Mouse (Mus musculus) ES-E14 (cell line): ENCODE data around the gene Gm20683. TPM values are rescaled to one million over a fixed set of nuclear protein-coding genes. Genes with fewer than 3 reads are reported as not detected.

ENCODE experiments used
- DNase-seq: peaks from one replicate; pipeline ENCODE4 v3.0.0-alpha.2; 2013; ENCODE audit warnings: low read depth, low spot score
- H3K27ac ChIP-seq: 2 replicates; pipeline ENCODE4 v1.5.1; 2012; ENCODE audit warnings: low read depth, mild to moderate bottlenecking, low read length, moderate library complexity, mixed read lengths; ENCODE audit not compliant: poor library complexity, insufficient read depth, severe bottlenecking
- H3K36me3 ChIP-seq: 2 replicates; pipeline ENCODE4 v1.6.1; 2012; ENCODE audit warnings: mild to moderate bottlenecking, low read length, moderate library complexity, mixed read lengths; ENCODE audit not compliant: control insufficient read depth, poor library complexity, insufficient read depth, severe bottlenecking
- H3K4me1 ChIP-seq, 2 experiments: fragments of 150-350 bp in 1 of 2; sonication (generic) in 1 of 2; 2 replicates each; pipeline ENCODE4 v1.6.1; 2012; ENCODE audit warnings: low read length in 2 of 2, mild to moderate bottlenecking in 1 of 2, mixed read lengths in 1 of 2; ENCODE audit not compliant: control insufficient read depth in 2 of 2, insufficient read depth in 2 of 2, poor library complexity in 1 of 2
- H3K4me3 ChIP-seq, 2 experiments: fragments of 150-350 bp in 1 of 2; sonication (generic) in 1 of 2; 2 replicates each; pipeline ENCODE4 v1.5.1; 2012; ENCODE audit warnings: low read length in 2 of 2, low read depth in 1 of 2, mild to moderate bottlenecking in 1 of 2, mixed read lengths in 1 of 2; ENCODE audit not compliant: insufficient read depth in 1 of 2, poor library complexity in 1 of 2, severe bottlenecking in 1 of 2
- H3K9ac ChIP-seq: 2 replicates; pipeline ENCODE4 v1.6.1; 2012; ENCODE audit warnings: low read depth, mild to moderate bottlenecking, low read length, mixed read lengths; ENCODE audit not compliant: poor library complexity, insufficient read depth, severe bottlenecking
- H3K9me3 ChIP-seq: fragments of 150-350 bp; sonication (generic); 2 replicates; pipeline ENCODE4 v1.6.1; 2012; ENCODE audit warnings: low read depth, mild to moderate bottlenecking, low read length; ENCODE audit not compliant: control insufficient read depth, insufficient read depth
- CHD2 ChIP-seq: IDR thresholded peaks from 2 replicates; pipeline ENCODE4 v1.6.1; 2014; ENCODE audit warnings: mild to moderate bottlenecking, low read depth, low read length, inconsistent platforms
- HCFC1 ChIP-seq: IDR thresholded peaks from 2 replicates; pipeline ENCODE4 v1.6.1; 2012; ENCODE audit warnings: low read length, inconsistent platforms, borderline replicate concordance; ENCODE audit not compliant: insufficient read depth
- MAFK ChIP-seq: IDR thresholded peaks from 2 replicates; pipeline ENCODE4 v1.6.1; 2014; ENCODE audit warnings: mild to moderate bottlenecking, low read depth, low read length, inconsistent platforms; ENCODE audit not compliant: insufficient read depth
- ZC3H11A ChIP-seq: IDR thresholded peaks from 2 replicates; pipeline ENCODE4 v1.6.1; 2012; ENCODE audit warnings: low read depth, mild to moderate bottlenecking, inconsistent platforms, low read length, borderline replicate concordance
- ZNF384 ChIP-seq: IDR thresholded peaks from 2 replicates; pipeline ENCODE4 v1.6.1; 2012; ENCODE audit warnings: low read depth, low read length, inconsistent platforms
- in situ Hi-C, 2 experiments: fragments of 600-800 bp; cut with MboI; formaldehyde crosslinking; loops; one replicate each; pipeline ENCODE4 v1.15.1; 2025; ENCODE audit warnings: low sequenced_read_pairs in 2 of 2, inconsistent platforms in 1 of 2; ENCODE audit not compliant: unreplicated experiment in 2 of 2
- total RNA-seq: library from RNA; depleted of rRNA; stranded (reverse); fragments of 300-350 nt; gene quantifications from 2 replicates; pipeline ENCODE4 v1.2.3, GENCODE M21; 2012

The Gm20683 gene
- total RNA-seq, 1 experiment = 2.0 TPM

GRCm38 (mm10) chr17:25839455-25840235 is 1.9 kb downstream of the Gm20683 start:
- Histone ChIP-seq H3K4me3 (no peak overlapping the region), H3K36me3 (peaks cover 55% of the 10 kb centered on the region)

GRCm38 (mm10) chr17:25838904-25839303 is 2.7 kb downstream of the Gm20683 start:
- in situ Hi-C loops = no loop called here
- peaks cover 0 to 24% of the 10 kb centered on the region in 2 experiments; a peak in 1 of 4 replicates for H3K4me1 ChIP-seq
- H3K27ac ChIP-seq = no peak overlapping the region
- H3K4me3 ChIP-seq = no peak overlapping the region
- TF ChIP-seq ZC3H11A (no peak), HCFC1 (no peak)
- H3K9me3 ChIP-seq = no peaks in the 10 kb centered on the region
- DNase-seq = no peak
- peaks cover 56% of the 10 kb centered on the region for H3K36me3 ChIP-seq
- no peak overlapping the region for H3K9ac ChIP-seq

More at GRCm38 (mm10) chr17:25839455-25840235, 1.9 kb downstream of the Gm20683 start:
- no peaks in the 10 kb centered on the region for H3K9me3 ChIP-seq
- H3K4me1 ChIP-seq = peaks cover 1 to 23% of the 10 kb centered on the region in 2 experiments; a peak in 1 of 4 replicates
- no peak for DNase-seq
- TF ChIP-seq MAFK (no peak), ZNF384 (no peak), HCFC1 (no peak), CHD2 (no peak), ZC3H11A (no peak)
- H3K27ac ChIP-seq = no peak overlapping the region
- in situ Hi-C loops = no loop called here
- H3K9ac ChIP-seq = no peak overlapping the region

GRCm38 (mm10) chr17:25837533-25837932 is 4.0 kb downstream of the Gm20683 start:
- no peak overlapping the region for H3K9ac ChIP-seq
- TF ChIP-seq ZC3H11A (no peak), ZNF384 (no peak), MAFK (no peak), HCFC1 (no peak), CHD2 (no peak)
- H3K9me3 ChIP-seq = no peaks in the 10 kb centered on the region
- H3K4me3 ChIP-seq = no peak overlapping the region
- peaks cover 0 to 19% of the 10 kb centered on the region in 2 experiments; a peak in 1 of 4 replicates for H3K4me1 ChIP-seq
- DNase-seq = no peak
- no peak overlapping the region for H3K27ac ChIP-seq
- in situ Hi-C loops = no loop called here
- peaks cover 56% of the 10 kb centered on the region for H3K36me3 ChIP-seq

GRCm38 (mm10) chr17:25837076-25837410 is 4.5 kb downstream of the Gm20683 start, which contains the start of gene Rhbdl1:
Gene Rhbdl1, minus strand, starts transcription at chr17:25837295.
- no peaks in the 10 kb centered on the region for H3K9me3 ChIP-seq
- H3K27ac ChIP-seq = no peak within 1 kb of the TSS
- H3K9ac ChIP-seq = peak within 1 kb of the TSS; percentile 20; the same call in 1 of the 2 replicates
- H3K36me3 ChIP-seq = peaks cover 51% of the 10 kb centered on the region
- no peak for TF ChIP-seq CHD2
- peak within 1 kb of the TSS; percentile 23 to 41; a peak in 3 of 4 replicates for H3K4me3 ChIP-seq
- in situ Hi-C loops = no loop called here
- peaks cover 0 to 19% of the 10 kb centered on the region in 2 experiments; a peak in 1 of 4 replicates for H3K4me1 ChIP-seq
- no peak for DNase-seq
